24 mouse cellular contexts compared by ENCODE assay signal in the genomic region with DNA sequence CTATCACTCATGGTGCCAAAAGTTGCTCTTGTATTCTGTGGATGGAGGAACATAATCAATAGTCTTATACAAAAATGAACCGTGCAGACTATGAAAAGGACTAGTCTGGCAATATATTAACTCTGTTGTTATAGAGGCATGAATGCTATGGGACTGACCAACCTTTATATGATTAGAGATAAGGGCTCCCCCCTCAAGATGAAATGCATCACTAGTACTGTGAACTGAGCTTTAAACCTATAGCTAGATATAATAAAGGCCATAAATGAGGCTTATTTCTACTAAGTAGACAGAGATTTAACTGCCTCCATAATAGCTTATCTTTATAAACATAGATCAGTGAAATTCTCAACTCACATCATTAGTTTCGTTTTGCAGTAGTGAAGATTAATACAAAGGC. TPM values are rescaled to one million over a fixed set of nuclear protein-coding genes. Genes with fewer than 3 reads are reported as not detected.
"Had no signal": no experiment of that assay in that cellular context is flagged by ENCODE, and none has a peak within 500 bp of the region (broad histone marks: within the 10 kb centered on the region; RNA-seq: fewer than 3 reads in every experiment).

No protein-coding gene starts in this region.

RNA-seq across cellular contexts. Expression of gene Prl4a1, which starts 41.7 kb away (rescaled TPM):
- polyA plus RNA-seq: heart, adult 2 months; heart, embryonic 11.5 days; heart, embryonic 12.5 days; heart, embryonic 13.5 days; heart, embryonic 14.5 days; heart, embryonic 15.5 days; heart, embryonic 16.5 days; heart, postnatal 0 days; hindbrain, embryonic 10.5 days; hindbrain, embryonic 11.5 days; hindbrain, embryonic 12.5 days; hindbrain, embryonic 13.5 days; hindbrain, embryonic 14.5 days; hindbrain, embryonic 15.5 days; hindbrain, embryonic 16.5 days; hindbrain, postnatal 0 days; inflammation-experienced regulatory T-cells, adult 6 months; intestine, embryonic 14.5 days; kidney, adult 2 months; kidney, embryonic 14.5 days; kidney, embryonic 15.5 days; kidney, embryonic 16.5 days; kidney, postnatal 0 days; large intestine, adult 2 months had no signal
